In the genomic region with DNA sequence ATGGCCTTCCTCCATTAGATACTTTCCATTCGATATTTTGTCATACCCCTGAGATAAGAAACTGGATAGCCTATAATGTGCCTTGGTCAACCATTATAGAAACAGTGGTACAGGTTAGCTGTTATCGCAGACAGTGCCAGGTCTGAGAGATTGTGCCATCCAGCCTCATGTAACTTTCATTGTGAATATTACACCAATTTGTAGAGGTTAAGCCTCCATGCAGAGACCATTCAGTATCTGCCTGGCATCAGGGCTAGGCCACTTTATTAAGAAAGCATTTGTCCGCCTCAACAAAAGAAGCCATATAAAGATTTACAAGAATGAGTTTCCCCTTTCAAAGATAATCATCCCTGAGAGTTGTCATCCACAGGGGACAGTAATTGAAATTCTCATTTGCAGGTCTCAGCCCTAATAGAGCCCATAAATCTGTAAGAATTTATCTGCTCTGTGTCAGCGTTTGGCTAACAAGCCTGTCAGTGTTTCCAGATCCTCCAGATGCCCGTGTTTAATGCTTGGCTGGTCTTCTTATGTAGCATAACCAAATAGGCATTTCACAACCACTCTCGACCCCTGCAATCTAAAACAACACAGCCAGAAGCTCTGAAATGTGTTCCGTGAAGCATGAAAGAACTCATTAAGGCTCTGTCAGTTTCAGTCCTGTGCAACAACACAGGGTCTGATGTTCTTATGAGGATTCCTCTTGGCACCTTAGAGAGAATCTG, we compare ENCODE assay signal across 11 mouse cellular contexts. TPM values are rescaled to one million over a fixed set of nuclear protein-coding genes. Genes with fewer than 3 reads are reported as not detected.
A peak's percentile ranks its signal among the peaks of the same experiment; 100 is the strongest.
DNase-seq lines count a peak whose midpoint lies in the region; ATAC-seq lines count a peak whose summit lies in the region.
"Had no signal": no experiment of that assay in that cellular context is flagged by ENCODE, and none has a peak within 500 bp of the region (broad histone marks: within the 10 kb centered on the region; RNA-seq: fewer than 3 reads in every experiment).

No protein-coding gene starts in this region.

- intact Hi-C loops in heart, postnatal 25 days (cut with DNase I), result no loop called here

- ATAC-seq in kidney, embryonic 15.5 days (replicated peaks; ENCODE audit: low FRiP score), result peak; percentile 89
- ATAC-seq in embryonic facial prominence, embryonic 12.5 days (ENCODE audit: insufficient number of reproducible peaks, insufficient read depth, low FRiP score, low TSS enrichment), result 0 out of 2 replicates have a peak, but pooled peaks have one; percentile 41
- peak; percentile 89 for ATAC-seq in hindbrain, embryonic 15.5 days (ENCODE audit: low FRiP score, low read depth)
- ATAC-seq in neural tube, embryonic 15.5 days (ENCODE audit: low FRiP score), result peak; percentile 83
- ATAC-seq: CD4-positive, CD25-positive, alpha-beta regulatory T cell, adult 4 months had no signal

- H3K36me3 ChIP-seq in kidney, embryonic 15.5 days, result no peaks in the 10 kb centered on the region
- no peaks in the 10 kb centered on the region for H3K36me3 ChIP-seq in embryonic facial prominence, embryonic 12.5 days
- no peaks in the 10 kb centered on the region for H3K36me3 ChIP-seq in hindbrain, embryonic 15.5 days
- no peaks in the 10 kb centered on the region for H3K36me3 ChIP-seq in neural tube, embryonic 15.5 days

- peak overlapping the region; percentile 56; the same call in 1 of the 2 replicates for H3K27ac ChIP-seq in kidney, embryonic 15.5 days
- H3K27ac ChIP-seq in embryonic facial prominence, embryonic 12.5 days, result no peak overlapping the region
- peak overlapping the region; percentile 26; the same call in 1 of the 2 replicates for H3K27ac ChIP-seq in hindbrain, embryonic 15.5 days (replicated peaks)
- peak overlapping the region; percentile 48; the same call in 1 of the 2 replicates for H3K27ac ChIP-seq in neural tube, embryonic 15.5 days (replicated peaks)

- no peaks in the 10 kb centered on the region for H3K27me3 ChIP-seq in kidney, embryonic 15.5 days
- no peaks in the 10 kb centered on the region for H3K27me3 ChIP-seq in embryonic facial prominence, embryonic 12.5 days
- H3K27me3 ChIP-seq in hindbrain, embryonic 15.5 days, result 0 out of 2 replicates have a peak, but pooled peaks cover 3% of the 10 kb centered on the region
- peaks cover 44% of the 10 kb centered on the region for H3K27me3 ChIP-seq in neural tube, embryonic 15.5 days (replicated peaks)

- H3K4me3 ChIP-seq in kidney, embryonic 15.5 days (replicated peaks), result no peak overlapping the region
- no peak overlapping the region for H3K4me3 ChIP-seq in embryonic facial prominence, embryonic 12.5 days
- H3K4me3 ChIP-seq in hindbrain, embryonic 15.5 days, result no peak overlapping the region
- no peak overlapping the region for H3K4me3 ChIP-seq in neural tube, embryonic 15.5 days (replicated peaks)

- no peak for DNase-seq in kidney, postnatal 10 days
- DNase-seq in layer of hippocampus, postnatal 36 days, result no peak
- DNase-seq in heart, postnatal 25 days (ENCODE audit: low spot score), result no peak
- DNase-seq in spleen, postnatal 10 days (ENCODE audit: low spot score in 2 of 2), result no peak
- DNase-seq: lung, postnatal 4 days had no signal

- H3K4me1 ChIP-seq in kidney, embryonic 15.5 days, result peaks cover 17% of the 10 kb centered on the region
- no peaks in the 10 kb centered on the region for H3K4me1 ChIP-seq in embryonic facial prominence, embryonic 12.5 days
- peaks cover 18% of the 10 kb centered on the region for H3K4me1 ChIP-seq in hindbrain, embryonic 15.5 days (replicated peaks)
- peaks cover 17% of the 10 kb centered on the region for H3K4me1 ChIP-seq in neural tube, embryonic 15.5 days

- no peaks in the 10 kb centered on the region for H3K9me3 ChIP-seq in kidney, embryonic 15.5 days (replicated peaks)
- no peaks in the 10 kb centered on the region; the same call in 1 of the 2 replicates for H3K9me3 ChIP-seq in embryonic facial prominence, embryonic 12.5 days
- no peaks in the 10 kb centered on the region for H3K9me3 ChIP-seq in hindbrain, embryonic 15.5 days
- H3K9me3 ChIP-seq in neural tube, embryonic 15.5 days (replicated peaks), result no peaks in the 10 kb centered on the region

- 0 out of 2 replicates have a peak overlapping the region, but pooled peaks have one; percentile 14 for H3K4me2 ChIP-seq in kidney, embryonic 15.5 days
- H3K4me2 ChIP-seq in embryonic facial prominence, embryonic 12.5 days (replicated peaks), result no peak overlapping the region
- H3K4me2 ChIP-seq in hindbrain, embryonic 15.5 days, result no peak overlapping the region
- H3K4me2 ChIP-seq in neural tube, embryonic 15.5 days, result no peak overlapping the region

- WGBS in kidney, embryonic 15.5 days, result 29% methylated on average over 7 of the region's 7 CpGs
- WGBS in embryonic facial prominence, embryonic 12.5 days, result 46% methylated on average over 7 of the region's 7 CpGs
- WGBS in hindbrain, embryonic 15.5 days, result 17% methylated on average over 7 of the region's 7 CpGs
- WGBS in neural tube, embryonic 15.5 days, result 19% methylated on average over 7 of the region's 7 CpGs

- no peak overlapping the region for H3K9ac ChIP-seq in kidney, embryonic 15.5 days
- H3K9ac ChIP-seq in embryonic facial prominence, embryonic 12.5 days, result no peak overlapping the region
- H3K9ac ChIP-seq in hindbrain, embryonic 15.5 days, result no peak overlapping the region
- H3K9ac ChIP-seq in neural tube, embryonic 15.5 days (replicated peaks), result no peak overlapping the region

RNA-seq across cellular contexts. Expression of gene Tshr, which starts 28.3 kb away (rescaled TPM):
- 0.62 and 0.99 TPM in 2 replicates for polyA plus RNA-seq in kidney, embryonic 15.5 days (2015; fragmentation: Nextera tagmentation; extraction: Ambion mirVana)
- polyA plus RNA-seq in embryonic facial prominence, embryonic 12.5 days (2016; fragmentation: Nextera tagmentation; extraction: Ambion mirVana), result 0.56 and 0.70 TPM in 2 replicates
- 0.67 and 0.81 TPM in 2 replicates for polyA plus RNA-seq in hindbrain, embryonic 15.5 days (2015; fragmentation: Nextera tagmentation; extraction: Ambion mirVana)
- 0.82 and 1.0 TPM in 2 replicates for polyA plus RNA-seq in neural tube, embryonic 15.5 days (2015; fragmentation: Nextera tagmentation; extraction: Ambion mirVana)
- under 1 TPM; 0.23 to 0.25 TPM for total RNA-seq in layer of hippocampus, postnatal 36 days (2021)
- total RNA-seq in heart, postnatal 25 days (2021), result under 1 TPM; 0.05 to 0.36 TPM
- total RNA-seq: liver, adult 2 months had no signal
- polyA plus RNA-seq: CD4-positive, CD25-positive, alpha-beta regulatory T cell, adult 4 months; liver, adult 2 months had no signal

RNA-seq across cellular contexts. Expression of gene Cep128, which starts 28.4 kb away (rescaled TPM):
- polyA plus RNA-seq in kidney, embryonic 15.5 days (2015; fragmentation: Nextera tagmentation; extraction: Ambion mirVana), result 8.9 TPM in 2 replicates
- polyA plus RNA-seq in embryonic facial prominence, embryonic 12.5 days (2016; fragmentation: Nextera tagmentation; extraction: Ambion mirVana), result 8.8 and 9.3 TPM in 2 replicates
- 3.6 and 4.2 TPM in 2 replicates for polyA plus RNA-seq in hindbrain, embryonic 15.5 days (2015; fragmentation: Nextera tagmentation; extraction: Ambion mirVana)
- 3.4 and 4.3 TPM in 2 replicates for polyA plus RNA-seq in neural tube, embryonic 15.5 days (2015; fragmentation: Nextera tagmentation; extraction: Ambion mirVana)
- 1 to 10 TPM; 5.8 to 6.9 TPM for total RNA-seq in layer of hippocampus, postnatal 36 days (2021)
- 1 to 10 TPM; 8.3 to 9.1 TPM for total RNA-seq in heart, postnatal 25 days (2021)
